Mouse (Mus musculus): ENCODE measurements around the gene Gm4064.
"Not testable (repeated sequence)": the region's sequence is repeated elsewhere in the genome, so short reads cannot be mapped to it uniquely, and the experiment has no call there.

The Gm4064 gene

DNA sequence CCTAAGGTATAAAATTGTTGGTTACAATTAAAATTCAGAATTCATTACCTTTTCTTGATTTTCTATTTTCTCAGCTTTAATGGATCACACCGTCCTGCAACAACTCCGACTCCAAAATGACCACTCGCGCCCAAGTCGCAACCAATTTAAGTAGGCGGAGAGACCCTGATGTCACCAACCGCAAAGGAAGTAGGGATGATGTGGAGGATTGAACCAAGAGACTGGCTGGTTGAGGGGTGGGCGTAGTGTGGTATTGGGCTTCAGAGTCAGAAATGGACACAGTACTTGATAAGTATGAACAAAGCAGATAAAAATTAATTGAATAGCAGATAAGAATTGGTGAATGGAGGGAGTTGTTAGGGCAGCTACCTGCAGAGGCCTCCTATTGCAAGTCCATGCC lies at the start of gene Gm4064:
Gene Gm4064 (minus strand): TSS at position 101 of the 400 bp plus-strand sequence.
- DNase-seq (ENCODE audit: low spot score): not testable (repeated sequence)

DNA sequence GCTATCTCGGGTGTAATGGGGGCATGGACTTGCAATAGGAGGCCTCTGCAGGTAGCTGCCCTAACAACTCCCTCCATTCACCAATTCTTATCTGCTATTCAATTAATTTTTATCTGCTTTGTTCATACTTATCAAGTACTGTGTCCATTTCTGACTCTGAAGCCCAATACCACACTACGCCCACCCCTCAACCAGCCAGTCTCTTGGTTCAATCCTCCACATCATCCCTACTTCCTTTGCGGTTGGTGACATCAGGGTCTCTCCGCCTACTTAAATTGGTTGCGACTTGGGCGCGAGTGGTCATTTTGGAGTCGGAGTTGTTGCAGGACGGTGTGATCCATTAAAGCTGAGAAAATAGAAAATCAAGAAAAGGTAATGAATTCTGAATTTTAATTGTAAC lies 34.4 kb upstream of the Gm4064 start, which contains the start of the genes Rbmy and Gm10256:
Gene Rbmy (plus strand): TSS at position 301 of the 400 bp plus-strand sequence.
Gene Gm10256 (plus strand): TSS at position 320 of the 400 bp plus-strand sequence.
- not testable (repeated sequence) for DNase-seq (ENCODE audit: low spot score)
